Mouse (Mus musculus): ENCODE results near the gene Sqstm1. TPM values are rescaled to one million over a fixed set of nuclear protein-coding genes. Genes with fewer than 3 reads are reported as not detected.
A peak's percentile ranks its signal among the peaks of the same experiment; 100 is the strongest.

The Sqstm1 gene
- polyA plus RNA-seq, 1 experiment from 2014 or later: 809 TPM

DNA sequence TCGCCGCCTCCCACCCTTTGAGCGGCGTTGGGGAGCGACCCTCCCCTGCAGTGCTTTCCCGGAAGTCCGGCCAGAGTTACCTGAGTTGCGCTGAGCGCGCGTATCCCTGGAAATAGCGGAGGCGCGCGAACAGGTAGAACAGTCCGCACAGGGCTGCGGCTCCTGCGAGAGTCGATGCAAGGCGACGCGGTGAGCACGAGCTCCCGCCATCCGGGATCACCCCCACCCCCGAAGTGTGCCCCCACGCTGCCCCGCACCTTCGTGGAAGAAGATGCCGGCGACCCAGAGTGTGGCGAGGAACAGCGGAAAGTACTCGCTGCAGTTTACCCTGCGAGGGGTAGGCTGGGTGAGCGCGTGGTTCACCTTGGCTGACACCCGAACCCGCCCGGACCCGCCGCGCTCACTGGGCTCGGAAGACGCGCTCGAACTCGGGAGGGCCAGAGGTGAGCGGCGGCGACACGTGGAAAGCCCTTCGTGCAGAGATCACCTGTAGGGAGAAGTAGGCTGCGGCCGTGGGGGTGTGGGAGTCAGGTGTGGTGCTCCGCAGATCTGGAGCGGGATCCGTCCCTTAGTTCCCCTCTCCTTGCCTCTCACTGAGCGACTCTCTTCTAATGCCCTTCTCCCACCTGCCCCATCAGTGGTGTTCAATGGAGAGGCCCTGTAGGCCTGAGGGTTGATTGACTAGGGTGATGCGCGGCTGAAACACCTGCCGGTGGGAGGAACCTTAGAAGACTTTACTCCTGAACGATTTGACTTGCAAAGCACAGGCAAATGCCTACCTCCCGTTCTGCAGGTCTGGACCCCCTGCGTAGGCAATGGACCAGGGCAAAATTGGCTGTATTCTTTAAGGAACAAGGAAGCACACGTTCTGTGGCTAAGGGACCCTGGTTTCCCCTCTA, 26.6 kb upstream of the Sqstm1 start:
- H3K27ac ChIP-seq: peak overlapping the region; percentile 58; the same call in 1 of the 2 replicates
- peak overlapping the region; percentile 29 for H3K4me3 ChIP-seq (ENCODE audit: inconsistent target)
- WGBS (ENCODE audit: missing documents): 8% methylated on average over 65 of the region's 66 CpGs
- peaks cover 28% of the 10 kb centered on the region for H3K36me3 ChIP-seq (ENCODE audit: inconsistent target)
- no peaks in the 10 kb centered on the region for H3K79me2 ChIP-seq (ENCODE audit: inconsistent target)

DNA sequence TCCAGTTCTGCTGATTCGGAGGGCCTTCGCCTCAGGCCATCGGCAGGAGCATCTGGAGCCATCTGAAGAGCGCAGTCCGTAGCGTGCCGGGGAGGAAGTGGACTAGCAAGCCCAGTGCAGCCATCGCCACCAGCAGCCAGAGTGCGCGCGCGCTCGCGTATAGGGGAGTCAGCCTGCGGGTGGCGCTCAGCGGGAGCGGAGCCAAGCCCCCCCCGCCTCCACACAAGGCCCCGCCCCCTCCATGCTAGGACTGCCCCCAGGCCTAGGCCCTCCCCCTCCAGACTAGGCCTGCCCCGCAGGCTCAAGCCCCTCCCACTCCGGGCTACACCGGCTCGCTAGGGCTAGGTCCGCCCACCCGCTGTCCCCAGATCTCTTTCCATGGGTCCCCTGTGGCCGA, 25.9 kb upstream of the Sqstm1 start:
- WGBS (ENCODE audit: missing documents): under 1% methylated on average over 22 of the region's 27 CpGs
- Histone ChIP-seq H3K79me2 (ENCODE audit: inconsistent target) (no peaks in the 10 kb centered on the region), H3K27ac (0 out of 2 replicates have a peak overlapping the region, but pooled peaks have one; percentile 13), H3K4me3 (ENCODE audit: inconsistent target) (peak overlapping the region; percentile 29), H3K36me3 (ENCODE audit: inconsistent target) (peaks cover 34% of the 10 kb centered on the region)

DNA sequence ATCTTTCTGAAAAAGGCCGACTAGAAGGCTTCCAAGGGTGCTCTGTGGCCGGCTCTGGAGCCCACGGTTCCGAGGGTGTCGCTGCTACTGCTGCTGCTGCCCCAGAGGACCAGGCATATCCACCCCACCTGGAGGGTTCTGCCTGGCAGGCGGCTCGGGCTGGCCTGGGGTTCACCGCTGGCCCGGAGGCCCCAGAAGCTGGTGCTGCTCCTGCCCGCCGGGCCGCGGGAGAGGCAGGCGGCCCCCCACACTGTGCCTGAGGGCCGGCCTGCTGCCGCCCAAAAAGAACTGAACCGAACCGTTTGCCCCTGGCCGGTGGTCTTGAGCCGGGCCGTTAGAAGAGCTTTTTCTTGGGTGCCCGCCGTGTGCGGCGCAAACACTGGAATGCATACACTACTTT, 24.0 kb upstream of the Sqstm1 start:
- 98% methylated on average over 25 of the region's 25 CpGs for WGBS (ENCODE audit: missing documents)
- H3K4me3 ChIP-seq (ENCODE audit: inconsistent target): no peak overlapping the region
- H3K36me3 ChIP-seq (ENCODE audit: inconsistent target): peaks cover 42% of the 10 kb centered on the region
- H3K27ac ChIP-seq: no peak overlapping the region
- peaks cover 12% of the 10 kb centered on the region for H3K79me2 ChIP-seq (ENCODE audit: inconsistent target)

DNA sequence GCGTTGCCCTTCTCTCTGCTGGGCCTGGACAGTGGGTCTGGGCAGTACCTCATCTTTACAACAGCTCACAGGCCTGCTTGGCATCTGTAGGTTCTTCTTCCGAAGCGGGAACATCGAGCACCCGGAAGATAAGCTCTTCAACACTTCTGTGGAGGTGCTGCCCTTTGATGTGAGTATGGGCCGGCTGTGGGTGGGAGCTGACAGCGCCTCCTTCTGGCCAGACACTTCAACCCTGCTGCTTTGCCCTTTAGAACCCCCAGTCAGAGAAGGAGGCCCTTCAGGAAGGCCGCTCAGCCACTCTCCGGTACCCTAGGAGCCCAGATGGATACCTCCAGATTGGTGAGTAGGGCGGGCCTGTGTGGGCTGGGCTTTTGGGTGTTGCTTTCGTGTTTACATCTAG, 23.4 kb upstream of the Sqstm1 start:
- H3K79me2 ChIP-seq (ENCODE audit: inconsistent target): peaks cover 18% of the 10 kb centered on the region
- H3K27ac ChIP-seq: no peak overlapping the region
- no peak overlapping the region for H3K4me3 ChIP-seq (ENCODE audit: inconsistent target)
- H3K36me3 ChIP-seq (ENCODE audit: inconsistent target): peaks cover 42% of the 10 kb centered on the region
- WGBS (ENCODE audit: missing documents): 92% methylated on average over 11 of the region's 11 CpGs

DNA sequence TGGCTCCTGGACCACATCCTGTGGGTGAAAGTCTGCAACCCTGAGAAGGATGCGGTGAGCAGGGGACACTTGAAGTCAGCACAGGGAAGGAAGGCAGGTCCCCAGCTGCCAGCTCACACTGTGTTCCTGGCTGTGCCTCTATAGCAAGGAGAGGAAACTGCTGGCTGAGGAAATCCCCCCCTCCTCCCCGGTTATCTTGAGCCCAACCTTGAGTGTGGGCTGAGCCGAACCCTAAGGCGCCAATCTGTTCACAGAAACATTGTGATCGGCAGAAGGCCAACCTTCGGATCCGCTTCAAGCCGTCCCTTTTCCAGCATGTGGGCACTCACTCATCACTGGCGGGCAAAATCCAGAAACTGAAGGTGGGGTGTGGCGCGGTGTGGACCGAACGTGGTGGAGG, 22.4 kb upstream of the Sqstm1 start:
- no peak overlapping the region for H3K27ac ChIP-seq
- WGBS (ENCODE audit: missing documents): 63% methylated on average over 9 of the region's 13 CpGs
- peaks cover 42% of the 10 kb centered on the region for H3K36me3 ChIP-seq (ENCODE audit: inconsistent target)
- peaks cover 28% of the 10 kb centered on the region for H3K79me2 ChIP-seq (ENCODE audit: inconsistent target)
- no peak overlapping the region for H3K4me3 ChIP-seq (ENCODE audit: inconsistent target)

DNA sequence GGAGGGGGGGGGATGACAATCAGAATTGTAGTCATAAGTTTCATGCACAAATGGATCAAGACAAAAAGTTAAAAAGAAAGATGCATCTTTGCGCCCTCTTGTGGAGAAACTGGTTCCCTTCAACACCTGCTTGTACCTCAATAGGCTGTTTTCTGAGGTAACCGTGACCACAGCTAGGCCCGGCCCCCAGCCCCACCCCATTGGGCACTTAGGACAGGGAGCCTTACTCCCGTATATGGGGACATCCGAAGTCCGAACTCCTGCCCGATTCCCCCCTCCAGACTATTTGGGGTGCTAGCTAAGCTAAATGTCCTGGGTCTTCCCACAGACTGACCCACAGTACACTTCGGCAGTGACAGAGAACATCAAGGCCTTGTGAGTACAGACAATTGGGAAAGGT, 20.8 kb upstream of the Sqstm1 start:
- no peak overlapping the region for H3K27ac ChIP-seq
- peaks cover 44% of the 10 kb centered on the region for H3K79me2 ChIP-seq (ENCODE audit: inconsistent target)
- 43% methylated on average over 8 of the region's 8 CpGs for WGBS (ENCODE audit: missing documents)
- H3K36me3 ChIP-seq (ENCODE audit: inconsistent target): peaks cover 42% of the 10 kb centered on the region
- no peak overlapping the region for H3K4me3 ChIP-seq (ENCODE audit: inconsistent target)

DNA sequence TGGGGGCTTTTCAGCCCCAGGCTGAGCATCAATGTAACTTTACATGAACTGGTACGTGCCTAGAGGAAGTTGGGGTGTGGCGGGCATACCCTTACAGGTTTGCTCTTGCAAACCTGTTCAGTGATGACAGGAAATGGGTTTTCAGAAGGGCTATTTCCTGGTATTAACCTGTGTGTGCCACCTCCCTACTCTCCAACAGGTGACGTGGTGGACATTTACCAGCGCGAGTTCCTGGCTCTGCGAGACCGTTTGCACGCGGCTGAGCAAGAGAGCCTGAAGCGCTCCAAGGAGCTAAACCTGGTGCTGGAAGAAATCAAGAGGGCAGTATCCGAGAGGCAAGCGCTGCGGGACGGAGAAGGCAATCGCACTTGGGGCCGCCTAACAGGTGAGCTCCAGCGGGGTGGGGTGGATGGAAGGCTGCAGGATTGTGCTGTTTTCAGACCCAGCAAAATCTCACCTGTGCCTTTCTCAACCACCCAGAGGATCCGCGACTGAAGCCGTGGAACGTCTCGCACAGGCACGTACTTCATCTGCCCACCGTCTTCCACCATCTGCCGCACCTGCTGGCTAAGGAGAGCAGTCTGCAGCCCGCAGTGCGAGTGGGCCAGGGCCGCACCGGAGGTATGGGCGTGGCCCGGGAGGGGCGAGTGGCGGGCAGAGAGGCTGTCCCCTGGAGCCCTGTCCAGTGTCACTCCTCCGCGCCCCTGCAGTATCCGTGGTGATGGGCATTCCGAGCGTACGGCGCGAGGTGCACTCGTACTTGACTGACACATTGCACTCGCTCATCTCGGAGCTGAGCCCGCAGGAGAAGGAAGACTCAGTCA, 20.1 kb upstream of the Sqstm1 start:
- Histone ChIP-seq H3K36me3 (ENCODE audit: inconsistent target) (peaks cover 42% of the 10 kb centered on the region), H3K79me2 (ENCODE audit: inconsistent target) (peaks cover 51% of the 10 kb centered on the region), H3K27ac (no peak overlapping the region), H3K4me3 (ENCODE audit: inconsistent target) (no peak overlapping the region)
- WGBS (ENCODE audit: missing documents): 89% methylated on average over 32 of the region's 45 CpGs

DNA sequence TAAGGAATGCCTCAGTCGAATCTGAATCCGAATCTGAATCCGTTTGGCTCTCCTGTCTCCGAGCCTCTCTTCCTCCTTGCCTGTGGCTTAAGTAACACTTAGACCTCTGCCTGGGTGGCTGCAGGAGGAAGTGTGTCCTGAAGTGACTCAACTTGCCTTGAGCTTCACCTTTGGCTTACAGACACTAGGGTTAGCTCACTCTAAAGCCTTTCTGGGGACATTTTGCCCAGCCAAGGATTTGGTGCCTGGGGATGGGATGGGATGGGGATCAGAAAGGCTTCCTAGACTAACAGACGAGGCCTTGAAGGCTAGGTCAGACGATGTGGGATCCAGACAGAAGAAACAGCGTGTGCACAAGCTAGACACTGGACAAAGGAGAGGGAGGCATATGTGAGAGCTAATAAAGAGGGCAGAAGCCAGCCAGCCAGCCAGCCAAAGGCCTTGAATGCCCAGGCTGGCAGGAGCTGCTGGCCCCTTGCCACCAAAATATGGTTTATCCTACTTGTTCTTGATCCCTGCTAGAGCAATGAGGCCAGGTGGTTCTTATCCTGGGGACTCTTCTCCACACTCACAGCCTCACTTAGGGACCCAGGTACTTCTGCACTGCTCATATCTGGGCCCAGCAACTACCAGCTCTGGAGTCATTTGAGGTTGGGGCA, 18.8 kb upstream of the Sqstm1 start:
- peaks cover 36% of the 10 kb centered on the region for H3K36me3 ChIP-seq (ENCODE audit: inconsistent target)
- no peak overlapping the region for H3K4me3 ChIP-seq (ENCODE audit: inconsistent target)
- H3K79me2 ChIP-seq (ENCODE audit: inconsistent target): peaks cover 53% of the 10 kb centered on the region
- 42% methylated on average over 7 of the region's 7 CpGs for WGBS (ENCODE audit: missing documents)
- H3K27ac ChIP-seq: peak overlapping the region; percentile 82

DNA sequence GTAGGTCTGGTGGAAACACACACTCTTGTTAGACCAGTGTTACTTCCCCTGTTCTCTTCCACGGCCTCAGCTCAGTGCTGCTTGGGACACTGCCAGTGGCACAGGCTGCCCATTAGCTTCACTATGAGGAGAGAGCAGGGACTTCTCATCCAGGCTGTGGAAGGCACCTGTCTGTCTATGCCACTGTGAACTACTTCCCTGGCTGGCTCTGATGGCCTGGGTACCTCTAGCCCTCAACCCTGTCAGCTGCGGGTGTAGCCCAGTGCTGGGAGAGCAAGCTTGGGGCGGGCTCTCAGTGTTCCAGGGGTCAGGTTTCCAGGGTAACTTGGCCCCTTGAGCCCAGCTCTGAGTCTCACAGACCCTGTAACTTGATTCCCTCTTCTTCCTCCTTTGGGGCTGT, 18.1 kb upstream of the Sqstm1 start:
- peak overlapping the region; percentile 82 for H3K27ac ChIP-seq
- no peak overlapping the region for H3K4me3 ChIP-seq (ENCODE audit: inconsistent target)
- peaks cover 30% of the 10 kb centered on the region for H3K36me3 ChIP-seq (ENCODE audit: inconsistent target)
- 23% methylated on average over 3 of the region's 3 CpGs for WGBS (ENCODE audit: missing documents)
- peaks cover 53% of the 10 kb centered on the region for H3K79me2 ChIP-seq (ENCODE audit: inconsistent target)

DNA sequence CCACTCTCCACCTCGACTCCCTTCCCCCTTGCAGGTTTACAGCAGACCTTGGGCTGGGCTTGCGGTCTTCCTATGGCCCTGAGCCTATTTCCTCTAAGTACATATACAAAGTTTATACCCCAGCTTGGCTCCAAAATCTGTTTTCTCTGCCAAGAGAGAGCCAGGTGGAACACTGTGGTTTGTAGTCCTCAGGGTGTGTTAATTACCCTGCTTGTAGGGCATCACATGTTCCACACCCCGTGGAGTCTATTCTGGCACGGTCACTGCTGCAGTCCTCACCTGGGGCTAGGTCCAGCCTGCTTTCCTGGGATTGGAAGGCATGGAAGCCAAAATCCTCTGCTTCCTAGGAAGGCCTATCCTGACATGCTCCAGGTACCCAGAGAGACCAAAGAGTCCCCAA, 17.1 kb upstream of the Sqstm1 start:
- Histone ChIP-seq H3K79me2 (ENCODE audit: inconsistent target) (peaks cover 64% of the 10 kb centered on the region), H3K4me3 (ENCODE audit: inconsistent target) (no peak overlapping the region), H3K27ac (peak overlapping the region; percentile 82), H3K36me3 (ENCODE audit: inconsistent target) (peaks cover 19% of the 10 kb centered on the region)
- 69% methylated on average over 4 of the region's 4 CpGs for WGBS (ENCODE audit: missing documents)

DNA sequence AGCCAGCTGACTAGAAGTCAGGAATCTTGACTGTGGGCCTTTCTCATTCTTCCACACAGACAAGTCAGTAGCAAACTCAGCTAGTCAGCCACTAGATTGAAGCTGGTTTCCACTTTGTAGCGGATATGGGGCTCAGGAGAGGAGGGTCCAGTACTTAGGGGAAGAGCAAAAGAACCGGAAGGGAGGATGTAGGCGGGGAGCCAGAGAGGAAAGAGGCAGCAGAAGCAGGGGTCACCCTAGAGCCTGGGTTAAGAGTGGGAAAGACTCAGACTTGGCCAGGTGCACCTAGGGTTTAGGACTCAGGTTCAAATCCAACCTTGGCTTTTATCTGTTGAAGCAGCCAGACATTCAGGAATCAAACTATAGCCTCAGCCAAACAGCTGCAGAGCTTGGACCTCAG, 16.6 kb upstream of the Sqstm1 start:
- Histone ChIP-seq H3K36me3 (ENCODE audit: inconsistent target) (peaks cover 14% of the 10 kb centered on the region), H3K4me3 (ENCODE audit: inconsistent target) (peak overlapping the region; percentile 72; the same call in 1 of the 2 replicates), H3K27ac (peak overlapping the region; percentile 82), H3K79me2 (ENCODE audit: inconsistent target) (peaks cover 69% of the 10 kb centered on the region)
- 14% methylated on average over 2 of the region's 3 CpGs for WGBS (ENCODE audit: missing documents)

DNA sequence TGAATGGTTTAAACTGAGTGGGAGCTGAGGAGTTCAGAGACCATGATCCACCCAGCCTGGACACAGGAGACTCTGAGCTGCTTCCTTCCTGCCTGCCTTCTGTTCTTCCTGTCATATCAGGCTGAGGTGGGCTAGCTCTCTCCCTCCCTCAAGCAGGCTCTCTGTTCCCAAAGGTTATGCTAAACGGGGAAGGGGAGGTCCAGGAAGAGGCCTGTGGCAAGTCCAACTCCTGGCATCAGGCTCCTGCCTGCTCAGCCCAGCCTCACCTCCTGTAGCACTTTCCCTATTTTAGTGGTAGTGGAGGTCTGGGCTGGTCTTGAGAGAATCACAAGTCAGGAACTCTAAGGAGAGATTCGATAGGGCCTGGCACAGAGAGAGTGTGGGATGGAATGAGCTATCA, 15.8 kb upstream of the Sqstm1 start:
- Histone ChIP-seq H3K36me3 (ENCODE audit: inconsistent target) (0 out of 2 replicates have a peak, but pooled peaks cover 6% of the 10 kb centered on the region), H3K79me2 (ENCODE audit: inconsistent target) (peaks cover 77% of the 10 kb centered on the region), H3K4me3 (ENCODE audit: inconsistent target) (peak overlapping the region; percentile 72), H3K27ac (peak overlapping the region; percentile 82)
- 10% methylated on average over 2 of the region's 2 CpGs for WGBS (ENCODE audit: missing documents)

DNA sequence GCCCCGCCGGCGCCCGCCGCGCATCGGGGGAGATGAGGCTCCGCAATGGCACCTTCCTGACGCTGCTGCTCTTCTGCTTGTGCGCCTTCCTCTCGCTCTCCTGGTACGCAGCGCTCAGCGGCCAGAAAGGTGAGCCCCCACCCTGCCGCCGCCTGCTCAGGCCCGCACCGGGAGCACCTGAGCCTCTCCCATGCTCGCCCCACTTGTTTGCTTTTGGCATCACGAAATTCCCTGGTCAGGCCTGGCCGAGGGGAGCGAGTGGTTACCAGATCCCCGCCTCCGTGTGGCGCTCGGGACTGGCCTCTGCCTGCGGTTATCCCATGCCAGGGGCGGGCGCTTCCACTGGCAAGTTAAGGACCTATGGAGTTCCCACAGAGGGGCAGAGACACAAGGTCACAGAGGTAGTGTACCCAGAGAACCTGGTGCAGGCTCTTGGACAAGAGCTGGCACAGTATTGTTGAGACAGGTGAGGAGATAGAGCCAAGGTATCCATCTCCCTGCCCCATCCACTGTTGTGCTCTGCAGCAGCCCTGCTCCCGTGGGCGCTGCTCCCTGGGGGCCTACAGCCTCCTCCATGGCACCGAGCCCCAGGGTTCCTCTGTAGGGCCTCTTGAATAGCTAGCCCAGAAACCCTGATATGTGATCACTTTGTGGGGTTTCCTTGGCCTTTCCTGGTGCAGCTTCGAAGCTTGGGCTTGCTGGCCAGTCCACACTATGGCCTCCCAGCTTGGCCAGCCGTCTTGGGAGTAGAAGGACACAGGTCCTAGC, 15.2 kb upstream of the Sqstm1 start:
- peak overlapping the region; percentile 82 for H3K27ac ChIP-seq
- 0 out of 2 replicates have a peak, but pooled peaks cover 6% of the 10 kb centered on the region for H3K36me3 ChIP-seq (ENCODE audit: inconsistent target)
- H3K4me3 ChIP-seq (ENCODE audit: inconsistent target): peak overlapping the region; percentile 72
- under 1% methylated on average over 34 of the region's 34 CpGs for WGBS (ENCODE audit: missing documents)
- peaks cover 83% of the 10 kb centered on the region for H3K79me2 ChIP-seq (ENCODE audit: inconsistent target)

All from macrophage (primary cell).